Mouse (Mus musculus) urinary bladder, adult 18-20 months (tissue): ENCODE results near the gene Asb13.
A peak's percentile ranks its signal among the peaks of the same experiment; 100 is the strongest.

Experiments
- DNase-seq, 2 experiments: peaks; one replicate each; pipeline ENCODE4 v3.0.0; 2022; ENCODE audit warnings: low spot score in 2 of 2, mixed read lengths in 2 of 2

Gene Asb13

GRCm38 (mm10) chr13:3633895-3634811, at the start of gene Asb13:
TSS of gene Asb13 (plus strand) at chr13:3634032.
- peak; percentile 75 to 82 for DNase-seq

- DNase-seq: no peak
Measured at GRCm38 (mm10) chr13:3590789-3591188, 43.0 kb upstream of the Asb13 start.

- no peak for DNase-seq
Measured at GRCm38 (mm10) chr13:3594311-3594710, 39.5 kb upstream of the Asb13 start.

GRCm38 (mm10) chr13:3596232-3596631, 37.6 kb upstream of the Asb13 start:
- no peak for DNase-seq

GRCm38 (mm10) chr13:3609780-3610117, 24.1 kb upstream of the Asb13 start:
- DNase-seq: no peak

- peak in 1 of 2 experiments; percentile 37 for DNase-seq
Measured at GRCm38 (mm10) chr13:3610118-3610794, 23.6 kb upstream of the Asb13 start.

GRCm38 (mm10) chr13:3610795-3611438, 22.9 kb upstream of the Asb13 start, which contains the start of gene Fam208b:
TSS of gene Fam208b (minus strand) at chr13:3611108.
- peak; percentile 92 to 98 for DNase-seq

GRCm38 (mm10) chr13:3627139-3627538, 6.7 kb upstream of the Asb13 start:
- no peak for DNase-seq

GRCm38 (mm10) chr13:3628102-3628501, 5.7 kb upstream of the Asb13 start:
- no peak for DNase-seq

- no peak for DNase-seq
Measured at GRCm38 (mm10) chr13:3632551-3632950, 1.3 kb upstream of the Asb13 start.

- DNase-seq: no peak
Measured at GRCm38 (mm10) chr13:3633131-3633530, 701 bp upstream of the Asb13 start.

GRCm38 (mm10) chr13:3635076-3635475, 1.2 kb downstream of the Asb13 start:
- no peak for DNase-seq

GRCm38 (mm10) chr13:3636797-3637196, 3.0 kb downstream of the Asb13 start:
- peak; percentile 26 to 58 for DNase-seq

GRCm38 (mm10) chr13:3642049-3642448, 8.2 kb downstream of the Asb13 start:
- DNase-seq: peak in 1 of 2 experiments; percentile 36

- DNase-seq: no peak
Measured at GRCm38 (mm10) chr13:3642538-3642937, 8.7 kb downstream of the Asb13 start.

GRCm38 (mm10) chr13:3644871-3645270, 11.0 kb downstream of the Asb13 start:
- peak in 1 of 2 experiments; percentile 43 for DNase-seq

GRCm38 (mm10) chr13:3645919-3646318, 12.1 kb downstream of the Asb13 start:
- DNase-seq: no peak

GRCm38 (mm10) chr13:3646566-3646965, 12.7 kb downstream of the Asb13 start:
- no peak for DNase-seq

- DNase-seq: no peak
Measured at GRCm38 (mm10) chr13:3650569-3650968, 16.7 kb downstream of the Asb13 start.

GRCm38 (mm10) chr13:3654432-3654831, 20.6 kb downstream of the Asb13 start:
- DNase-seq: no peak

GRCm38 (mm10) chr13:3659163-3660160, 25.6 kb downstream of the Asb13 start:
- DNase-seq: no peak
